Mouse (Mus musculus) limb, embryonic 11.5 days (tissue): ENCODE data around the gene Foxd2. TPM values are rescaled to one million over a fixed set of nuclear protein-coding genes. Genes with fewer than 3 reads are reported as not detected.

Experiments
- polyA plus RNA-seq: library from polyadenylated mRNA; unstranded; fragments of >200 nt; fragmentation: Nextera tagmentation; extraction: Ambion mirVana; gene quantifications from 2 replicates; pipeline ENCODE4 v1.2.1, GENCODE M21; 2014

Gene Foxd2
- polyA plus RNA-seq, 1 experiment from 2014 or later, result 0.20 TPM

Other genes with a start within 250 kb of the Foxd2 start
- not detected in 2 replicates for gene Gm12830, start 87.2 kb downstream of the Foxd2 start, polyA plus RNA-seq
- gene Foxe3, start 17.1 kb upstream of the Foxd2 start, polyA plus RNA-seq, result not detected in 2 replicates
- gene Cmpk1, start 78.4 kb upstream of the Foxd2 start, polyA plus RNA-seq, result 83.6 and 87.4 TPM in 2 replicates
- 20.1 and 23.0 TPM in 2 replicates for gene Stil, start 91.3 kb upstream of the Foxd2 start, polyA plus RNA-seq
- gene Tal1, start 147.6 kb upstream of the Foxd2 start, polyA plus RNA-seq, result 2.7 and 3.4 TPM in 2 replicates
- gene Pdzk1ip1, start 179.8 kb upstream of the Foxd2 start, polyA plus RNA-seq, result 11.2 and 12.3 TPM in 2 replicates
- 0.03 TPM in 1 of 2 replicates, not detected in the other for gene Cyp4x1, start 225.4 kb upstream of the Foxd2 start, polyA plus RNA-seq